In the genomic region with DNA sequence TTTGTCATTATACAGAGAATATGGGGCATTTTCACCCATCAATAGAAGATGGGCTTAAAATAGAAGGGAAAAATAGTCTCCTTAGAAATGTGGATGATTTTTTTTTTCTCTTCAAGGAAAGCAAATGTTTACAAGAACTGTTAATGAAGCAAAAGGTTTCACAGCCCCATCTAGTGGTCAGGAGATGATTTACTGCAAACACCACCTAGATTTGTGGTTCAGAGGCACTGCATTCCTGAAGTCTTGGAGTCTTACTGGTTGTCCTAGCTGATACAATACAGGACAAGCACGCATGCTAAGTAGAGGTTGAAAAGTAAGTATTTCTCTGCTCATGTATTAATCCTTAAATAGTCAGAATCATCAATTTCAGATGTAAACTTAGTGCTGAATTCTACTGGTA, we compare ENCODE assay signal across 7 mouse cellular contexts.
DNase-seq lines count a peak whose midpoint lies in the region; ATAC-seq and TF ChIP-seq lines count a peak whose summit lies in the region.

No protein-coding gene starts in this region.

- DNase-seq in neural tube, embryonic 10.5 days (ENCODE audit: extremely low spot score, low spot score): no peak
- DNase-seq in cerebellum, adult 2 months: peak; percentile 13 to 51
- DNase-seq in frontal cortex, postnatal 10 days (ENCODE audit: low spot score in 2 of 2): peak; percentile 16 to 39
- DNase-seq in left cerebral cortex, postnatal 25 days (ENCODE audit: low spot score in 2 of 2): peak; percentile 62 to 82
- no peak for DNase-seq in spleen, postnatal 4 days (ENCODE audit: low spot score in 2 of 2)
- DNase-seq in gastrocnemius, postnatal 10 days: no peak

- intact Hi-C loops in left cerebral cortex, postnatal 25 days (cut with DNase I): loop anchor here (10.0 kb wide), 1 partner anchor 556 kb away; no protein-coding TSS in a partner anchor

- H3K4me3 ChIP-seq in neural tube, embryonic 12.5 days: no peak overlapping the region
- H3K4me3 ChIP-seq in cerebellum, adult 2 months (replicated peaks; ENCODE audit: insufficient read depth, low read depth, low read length): no peak overlapping the region

- 57% methylated on average over 1 of the region's 1 CpGs for WGBS in neural tube, embryonic 12.5 days
- 30% methylated on average over 1 of the region's 1 CpGs for WGBS in cerebellum, adult 2 months

- H3K9me3 ChIP-seq in neural tube, embryonic 12.5 days: no peaks in the 10 kb centered on the region

- no peak for TF ChIP-seq POLR2A in cerebellum, adult 2 months (IDR thresholded peaks at IDR 0.05; ENCODE audit: borderline replicate concordance, insufficient read depth, low read length)

- no peaks in the 10 kb centered on the region for H3K36me3 ChIP-seq in neural tube, embryonic 12.5 days

- no peak overlapping the region for H3K9ac ChIP-seq in neural tube, embryonic 12.5 days

- ATAC-seq in neural tube, embryonic 12.5 days (ENCODE audit: low FRiP score, low read depth): 0 out of 2 replicates have a peak, but pooled peaks have one; percentile 44

- H3K27ac ChIP-seq in neural tube, embryonic 12.5 days: no peak overlapping the region
- H3K27ac ChIP-seq in cerebellum, adult 2 months (ENCODE audit: insufficient read depth, low read length): no peak overlapping the region

- no peak overlapping the region for H3K4me2 ChIP-seq in neural tube, embryonic 12.5 days (replicated peaks)

- no peaks in the 10 kb centered on the region for H3K4me1 ChIP-seq in neural tube, embryonic 12.5 days
- H3K4me1 ChIP-seq in cerebellum, adult 2 months (ENCODE audit: control insufficient read depth, insufficient read depth, low read length): no peaks in the 10 kb centered on the region

- TF ChIP-seq CTCF in cerebellum, adult 2 months (IDR thresholded peaks at IDR 0.05; ENCODE audit: borderline replicate concordance, insufficient read depth, low read depth, low read length): peak; percentile 37; the same call in 1 of the 2 replicates

- H3K27me3 ChIP-seq in neural tube, embryonic 12.5 days (replicated peaks): no peaks in the 10 kb centered on the region
- H3K27me3 ChIP-seq in cerebellum, adult 2 months (ENCODE audit: control insufficient read depth, insufficient read depth, low read length): no peaks in the 10 kb centered on the region

Comparison
In these comparisons a context has a peak if more than half of its experiments do, and no peak if none do; other contexts are left out.
1. DNase-seq: peak in cerebellum, adult 2 months (2 of 2), frontal cortex, postnatal 10 days (2 of 2) and left cerebral cortex, postnatal 25 days (2 of 2); none in neural tube, embryonic 10.5 days (single experiment), spleen, postnatal 4 days (0 of 2) and gastrocnemius, postnatal 10 days (single experiment).